Mouse (Mus musculus) midbrain, embryonic 16.5 days (tissue): Measurements from ENCODE around the gene Olfr594. TPM values are rescaled to one million over a fixed set of nuclear protein-coding genes. Genes with fewer than 3 reads are reported as not detected.
"Not testable (repeated sequence)": the region's sequence is repeated elsewhere in the genome, so short reads cannot be mapped to it uniquely, and the experiment has no call there.

Experiments
- ATAC-seq: fragments of 200-750 bp; cut with Nextera tagmentation; 2 replicates; pipeline ENCODE4 v1.8.0; 2017; ENCODE audit warnings: moderate TSS enrichment
- H3K27ac ChIP-seq: fragments of 300-500 bp; sonication (generic); 2 replicates; pipeline ENCODE4 v1.5.1; 2014; ENCODE audit warnings: mild to moderate bottlenecking, low read length, mixed read lengths
- H3K27me3 ChIP-seq: fragments of 300-500 bp; sonication (generic); 2 replicates; pipeline ENCODE4 v1.6.1; 2014; ENCODE audit warnings: low read depth, low read length, mixed read lengths; ENCODE audit not compliant: control insufficient read depth, insufficient read depth
- H3K36me3 ChIP-seq: fragments of 300-500 bp; sonication (generic); 2 replicates; pipeline ENCODE4 v1.6.1; 2014; ENCODE audit warnings: mild to moderate bottlenecking, low read length, moderate library complexity, mixed read lengths; ENCODE audit not compliant: control insufficient read depth, insufficient read depth
- H3K4me1 ChIP-seq: fragments of 300-500 bp; sonication (generic); 2 replicates; pipeline ENCODE4 v1.6.1; 2014; ENCODE audit warnings: mild to moderate bottlenecking, low read length, mixed read lengths; ENCODE audit not compliant: control insufficient read depth, insufficient read depth
- H3K4me2 ChIP-seq: fragments of 300-500 bp; sonication (generic); 2 replicates; pipeline ENCODE4 v1.6.1; 2014; ENCODE audit warnings: mild to moderate bottlenecking, low read length, mixed read lengths
- H3K4me3 ChIP-seq: fragments of 300-500 bp; sonication (generic); 2 replicates; pipeline ENCODE4 v1.5.1; 2014; ENCODE audit warnings: low read depth, mild to moderate bottlenecking, low read length, moderate library complexity, mixed read lengths
- H3K9ac ChIP-seq: fragments of 300-500 bp; sonication (generic); 2 replicates; pipeline ENCODE4 v1.6.1; 2014; ENCODE audit warnings: low read depth, low read length, mixed read lengths
- H3K9me3 ChIP-seq: fragments of 300-500 bp; sonication (generic); replicated peaks from 2 replicates; pipeline ENCODE4 v1.6.1; 2014; ENCODE audit warnings: mild to moderate bottlenecking, low read length, mixed read lengths; ENCODE audit not compliant: control insufficient read depth, poor library complexity, severe bottlenecking
- WGBS: fragments of 180-500 bp; shearing (Covaris S2); extraction: QIAGEN DNeasy Blood & Tissue Kit; methylation state at CpG from one replicate; pipeline ENCODE4 v1.1.7; 2014; 5-methylcytosine and 5-hydroxymethylcytosine counted together
- microRNA-seq: library from miRNA; unstranded; fragments of <30 nt; microRNA quantifications from one replicate; pipeline ENCODE4, GENCODE M21; 2017
- polyA plus RNA-seq: library from polyadenylated mRNA; unstranded; fragments of >200 nt; fragmentation: Nextera tagmentation; extraction: Ambion mirVana; gene quantifications from 2 replicates; pipeline ENCODE4 v1.2.1, GENCODE M21; 2015

The Olfr594 gene
- polyA plus RNA-seq = not detected in 2 replicates

- Histone ChIP-seq H3K27ac (no peak within 1 kb of the TSS), H3K27me3 (no peaks in the 10 kb centered on the region), H3K9me3 (no peaks in the 10 kb centered on the region), H3K4me1 (no peaks in the 10 kb centered on the region), H3K36me3 (no peaks in the 10 kb centered on the region), H3K4me2 (no peak within 1 kb of the TSS), H3K9ac (no peak within 1 kb of the TSS), H3K4me3 (no peak within 1 kb of the TSS)
- ATAC-seq = no peak
These were observed at the start of gene Olfr594 for GRCm38 (mm10) chr7:103216696-103217095. TSS of gene Olfr594 (plus strand) at chr7:103216996.

GRCm38 (mm10) chr7:103169697-103170096 lies 47.1 kb upstream of the Olfr594 start:
- Histone ChIP-seq H3K27me3 (no peaks in the 10 kb centered on the region), H3K4me3 (no peak overlapping the region), H3K9me3 (no peaks in the 10 kb centered on the region), H3K4me2 (no peak overlapping the region), H3K27ac (no peak overlapping the region), H3K9ac (no peak overlapping the region), H3K4me1 (no peaks in the 10 kb centered on the region), H3K36me3 (no peaks in the 10 kb centered on the region)
- ATAC-seq = no peak
- WGBS = 85% methylated on average over 5 of the region's 5 CpGs

- no peak within 1 kb of the TSS for H3K27ac ChIP-seq
- no peak for ATAC-seq
- H3K9me3 ChIP-seq = peaks cover 7% of the 10 kb centered on the region
- H3K4me3 ChIP-seq = no peak within 1 kb of the TSS
- no peak within 1 kb of the TSS for H3K9ac ChIP-seq
- H3K4me1 ChIP-seq = no peaks in the 10 kb centered on the region
- no peaks in the 10 kb centered on the region for H3K36me3 ChIP-seq
- H3K27me3 ChIP-seq = no peaks in the 10 kb centered on the region
- WGBS = 79% methylated on average over 1 of the region's 1 CpGs
- no peak within 1 kb of the TSS for H3K4me2 ChIP-seq
These were observed 38.6 kb upstream of the Olfr594 start, which contains the start of gene Olfr591 for GRCm38 (mm10) chr7:103178240-103178639. TSS of gene Olfr591 (minus strand) at chr7:103178340.

DNA sequence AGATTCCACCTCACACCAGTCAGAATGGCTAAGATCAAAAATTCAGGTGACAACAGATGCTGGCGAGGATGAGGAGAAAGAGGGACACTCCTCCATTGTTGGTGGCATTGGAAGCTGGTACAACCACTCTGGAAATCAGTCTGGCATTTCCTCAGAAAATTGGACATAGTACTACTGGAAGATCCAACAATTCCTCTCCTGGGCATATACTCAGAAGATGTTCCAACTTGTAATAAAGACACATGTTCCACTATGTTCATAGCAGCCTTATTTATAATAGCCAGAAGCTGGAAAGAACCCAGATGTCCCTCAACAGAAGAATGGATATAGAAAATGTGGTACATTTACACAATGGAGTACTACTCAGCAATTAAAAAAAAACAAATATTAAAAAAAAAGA lies 32.3 kb upstream of the Olfr594 start, which contains the start of gene Olfr592:
Gene Olfr592 (plus strand): TSS at position 301 of the 400 bp plus-strand sequence.
- H3K4me2 ChIP-seq, H3K36me3 ChIP-seq, H3K27ac ChIP-seq, H3K4me1 ChIP-seq, ATAC-seq, H3K9me3 ChIP-seq, H3K9ac ChIP-seq, H3K27me3 ChIP-seq, H3K4me3 ChIP-seq: not testable (repeated sequence)
- 93% methylated on average over 1 of the region's 1 CpGs for WGBS

GRCm38 (mm10) chr7:103211562-103211961 lies 5.2 kb upstream of the Olfr594 start, which contains the start of gene Olfr593:
TSS of gene Olfr593 (plus strand) at chr7:103211862.
- WGBS = 76% methylated on average over 1 of the region's 1 CpGs
- no peaks in the 10 kb centered on the region for H3K36me3 ChIP-seq
- no peaks in the 10 kb centered on the region for H3K27me3 ChIP-seq
- H3K4me3 ChIP-seq = no peak within 1 kb of the TSS
- ATAC-seq = no peak
- H3K9ac ChIP-seq = no peak within 1 kb of the TSS
- no peaks in the 10 kb centered on the region for H3K9me3 ChIP-seq
- H3K27ac ChIP-seq = no peak within 1 kb of the TSS
- no peaks in the 10 kb centered on the region for H3K4me1 ChIP-seq
- no peak within 1 kb of the TSS for H3K4me2 ChIP-seq

- not testable (repeated sequence) for H3K27me3 ChIP-seq, H3K9ac ChIP-seq, H3K4me1 ChIP-seq, H3K27ac ChIP-seq, H3K4me3 ChIP-seq, ATAC-seq, H3K36me3 ChIP-seq, H3K9me3 ChIP-seq, H3K4me2 ChIP-seq
- 92% methylated on average over 5 of the region's 5 CpGs for WGBS
These were observed 4.7 kb upstream of the Olfr594 start for GRCm38 (mm10) chr7:103212050-103212449.

DNA sequence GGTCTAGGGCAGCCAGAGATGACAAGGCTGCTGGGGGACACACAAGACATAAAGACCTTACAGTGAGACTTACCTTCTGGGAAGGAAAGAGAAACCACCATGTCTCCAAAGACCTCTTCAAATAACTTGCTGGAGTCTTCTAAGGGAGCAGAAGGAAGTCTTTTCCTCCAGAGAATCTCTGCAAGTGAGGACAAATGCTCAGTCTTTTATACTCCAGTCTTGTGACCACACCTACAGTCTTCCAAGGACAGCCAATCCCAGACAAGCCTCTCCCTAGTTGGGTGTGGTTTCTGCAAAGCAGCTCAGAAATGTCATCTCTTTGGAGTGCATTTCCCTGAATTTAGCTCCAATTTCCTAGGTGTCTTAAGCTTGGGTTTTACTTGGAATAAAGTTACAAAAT lies 35.6 kb downstream of the Olfr594 start, which contains the start of gene Usp17ld:
Gene Usp17ld (minus strand): TSS at position 101 of the 400 bp plus-strand sequence.
- not testable (repeated sequence) for ATAC-seq, H3K4me2 ChIP-seq, H3K9ac ChIP-seq, H3K4me1 ChIP-seq, H3K36me3 ChIP-seq, H3K27ac ChIP-seq, H3K4me3 ChIP-seq, H3K9me3 ChIP-seq, H3K27me3 ChIP-seq

Small RNA genes within 50 kb of the gene (microRNA-seq; reads per million reads assigned to microRNA genes)
- gene Gm23550 (not detected), gene Gm25171 (not detected)

Other genes with a start within 250 kb of the Olfr594 start
- not detected in 2 replicates for gene Olfr577, start 241.1 kb upstream of the Olfr594 start, polyA plus RNA-seq
- gene Olfr578, start 227.7 kb upstream of the Olfr594 start, polyA plus RNA-seq = not detected in 2 replicates
- not detected in 2 replicates for gene Olfr582, start 179.0 kb upstream of the Olfr594 start, polyA plus RNA-seq
- not detected in 2 replicates for gene Olfr583, start 165.7 kb upstream of the Olfr594 start, polyA plus RNA-seq
- not detected in 2 replicates for gene Olfr584, start 135.1 kb upstream of the Olfr594 start, polyA plus RNA-seq
- not detected in 2 replicates for gene Olfr585, start 119.3 kb upstream of the Olfr594 start, polyA plus RNA-seq
- gene Olfr586, start 91.4 kb upstream of the Olfr594 start, polyA plus RNA-seq = not detected in 2 replicates
- gene Olfr588-ps1, start 76.1 kb upstream of the Olfr594 start, polyA plus RNA-seq = not detected in 2 replicates
- not detected in 2 replicates for gene Olfr589, start 60.6 kb upstream of the Olfr594 start, polyA plus RNA-seq
- not detected in 2 replicates for gene Olfr591, start 38.7 kb upstream of the Olfr594 start, polyA plus RNA-seq
- not detected in 2 replicates for gene Olfr592, start 32.2 kb upstream of the Olfr594 start, polyA plus RNA-seq
- gene Olfr593, start 5.1 kb upstream of the Olfr594 start, polyA plus RNA-seq = not detected in 2 replicates
- gene Usp17ld, start 35.5 kb downstream of the Olfr594 start, polyA plus RNA-seq = not detected in 2 replicates
- 0.06 TPM in 1 of 2 replicates, not detected in the other for gene Olfr596, start 88.7 kb downstream of the Olfr594 start, polyA plus RNA-seq
- gene Olfr597, start 99.3 kb downstream of the Olfr594 start, polyA plus RNA-seq = not detected in 2 replicates
- gene Olfr598, start 106.6 kb downstream of the Olfr594 start, polyA plus RNA-seq = not detected in 2 replicates
- gene Olfr599, start 118.9 kb downstream of the Olfr594 start, polyA plus RNA-seq = not detected in 2 replicates
- not detected in 2 replicates for gene Olfr600, start 132.7 kb downstream of the Olfr594 start, polyA plus RNA-seq
- not detected in 2 replicates for gene Olfr601, start 145.7 kb downstream of the Olfr594 start, polyA plus RNA-seq
- not detected in 2 replicates for gene Olfr603, start 169.2 kb downstream of the Olfr594 start, polyA plus RNA-seq
- not detected in 2 replicates for gene Usp17lc, start 198.1 kb downstream of the Olfr594 start, polyA plus RNA-seq
- not detected in 2 replicates for gene Olfr605, start 228.4 kb downstream of the Olfr594 start, polyA plus RNA-seq
- gene Olfr606, start 232.1 kb downstream of the Olfr594 start, polyA plus RNA-seq = not detected in 2 replicates
- gene Olfr607, start 247.2 kb downstream of the Olfr594 start, polyA plus RNA-seq = not detected in 2 replicates